Mouse (Mus musculus) cerebellum, postnatal 36 days (tissue): ENCODE results near the gene Pgbd5.

Experiments used
- DNase-seq, 2 experiments: peaks; one replicate each; pipeline ENCODE4 v3.0.0; 2021 to 2022; ENCODE audit warnings: mixed read lengths in 2 of 2

Pgbd5 gene

DNA sequence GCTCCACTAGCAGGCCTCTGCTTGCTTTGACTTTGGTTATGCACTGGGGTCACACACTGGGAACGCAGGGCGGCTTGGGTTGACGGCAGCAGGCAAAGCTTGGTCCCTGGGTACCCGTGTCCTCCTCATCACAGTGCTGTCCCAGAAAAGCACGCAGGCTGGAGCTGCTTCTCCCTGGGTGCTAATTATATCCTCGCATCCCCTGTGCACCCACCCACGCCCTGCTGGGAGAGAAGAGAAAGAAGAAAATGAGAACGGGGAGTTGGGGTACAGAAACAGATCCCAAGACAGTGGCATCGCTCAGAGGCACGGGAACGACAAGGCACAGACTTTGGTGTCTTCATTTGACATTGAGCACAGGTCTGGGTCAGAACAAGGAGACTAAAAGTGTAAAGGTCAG, 50.0 kb downstream of the Pgbd5 start:
- no peak for DNase-seq

DNA sequence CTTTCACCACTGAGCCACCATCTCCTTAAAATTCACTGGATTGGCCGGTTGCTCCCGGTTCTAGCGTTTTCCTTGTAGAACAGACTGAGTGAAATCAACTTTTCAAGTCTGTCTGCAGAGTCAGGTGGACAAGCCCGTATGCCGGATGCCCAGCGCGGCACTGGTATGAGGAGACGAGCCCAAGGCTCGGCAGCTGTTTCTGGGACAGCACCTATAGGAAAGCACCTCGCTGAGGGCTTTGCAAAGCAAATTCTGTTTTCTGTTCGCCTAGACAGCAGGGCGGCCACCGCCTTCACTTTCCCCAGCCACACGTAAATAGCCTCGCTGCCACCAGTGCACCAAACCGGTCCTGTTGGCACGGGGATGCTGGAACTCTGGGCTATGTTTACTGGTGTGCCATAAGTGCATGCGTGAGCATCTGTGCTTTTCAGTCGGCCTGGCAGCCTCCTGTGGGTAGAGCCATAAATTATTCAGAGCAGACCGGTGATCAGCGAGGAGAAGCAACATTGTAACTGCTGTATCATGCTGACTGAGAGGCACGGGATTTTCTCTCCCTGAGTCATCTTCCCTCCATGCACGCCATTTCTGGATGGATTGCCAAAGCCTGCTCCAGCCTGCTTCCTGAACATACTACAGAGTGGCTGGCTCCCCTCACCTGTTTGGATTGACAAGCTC, 53.1 kb downstream of the Pgbd5 start:
- DNase-seq = peak; percentile 52 to 60

DNA sequence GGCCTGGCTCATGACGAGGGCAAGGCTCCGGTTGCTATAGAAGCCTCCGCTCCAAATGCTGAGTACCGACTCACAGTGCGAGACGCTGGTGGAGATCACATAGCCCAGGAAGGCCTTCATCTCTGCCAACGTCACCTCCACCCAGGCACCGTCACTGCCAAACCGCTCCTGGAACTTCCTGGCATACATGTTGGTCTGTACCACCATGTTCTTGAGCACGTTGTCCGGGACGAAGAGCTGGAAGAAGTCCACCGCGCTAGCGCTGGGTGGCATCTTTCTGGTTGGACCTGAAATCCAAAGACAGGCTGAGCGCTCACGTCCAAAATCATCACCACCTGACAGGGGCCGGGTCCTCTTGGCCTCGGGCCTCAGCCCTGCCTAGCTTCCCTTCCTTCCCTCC, 55.1 kb downstream of the Pgbd5 start:
- no peak for DNase-seq

DNA sequence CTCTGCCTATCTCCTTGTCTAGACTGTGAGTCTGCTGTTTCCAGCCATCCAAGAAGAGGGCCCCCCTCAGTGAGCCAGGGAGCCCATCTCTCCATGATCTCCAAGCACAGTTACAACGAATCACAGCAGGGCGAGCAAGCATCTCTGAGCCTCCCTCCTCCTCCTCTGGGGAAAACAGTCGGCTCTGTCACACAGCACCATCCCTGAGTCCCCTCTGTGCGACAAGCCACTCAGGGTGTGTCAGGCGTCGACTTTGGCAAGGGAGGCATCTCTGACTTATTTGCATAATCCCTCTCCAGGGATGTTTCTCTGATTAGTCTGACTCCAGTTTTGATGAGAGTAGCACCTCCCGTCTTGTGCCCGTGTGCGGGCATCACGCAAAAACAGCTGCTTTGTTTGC, 57.2 kb downstream of the Pgbd5 start:
- DNase-seq = no peak

DNA sequence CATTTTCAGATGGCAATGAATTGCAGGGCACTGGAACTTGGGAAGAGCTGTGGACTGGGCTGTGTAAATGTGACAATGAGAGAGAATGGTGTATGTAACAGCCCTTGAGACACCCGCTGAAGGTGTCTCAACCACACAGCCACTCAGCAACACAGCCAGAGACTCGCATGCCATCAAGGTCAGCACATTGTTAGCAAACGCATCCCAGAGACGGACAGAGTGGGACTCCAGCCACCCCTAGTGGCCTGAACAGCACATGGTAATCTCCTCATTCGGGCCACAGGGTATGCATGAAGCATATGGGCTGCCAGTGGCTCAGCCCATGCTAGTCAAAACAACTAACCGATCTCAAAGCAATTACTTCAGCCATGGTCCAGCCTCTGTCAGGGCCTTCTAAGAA, 60.2 kb downstream of the Pgbd5 start:
- DNase-seq = no peak

DNA sequence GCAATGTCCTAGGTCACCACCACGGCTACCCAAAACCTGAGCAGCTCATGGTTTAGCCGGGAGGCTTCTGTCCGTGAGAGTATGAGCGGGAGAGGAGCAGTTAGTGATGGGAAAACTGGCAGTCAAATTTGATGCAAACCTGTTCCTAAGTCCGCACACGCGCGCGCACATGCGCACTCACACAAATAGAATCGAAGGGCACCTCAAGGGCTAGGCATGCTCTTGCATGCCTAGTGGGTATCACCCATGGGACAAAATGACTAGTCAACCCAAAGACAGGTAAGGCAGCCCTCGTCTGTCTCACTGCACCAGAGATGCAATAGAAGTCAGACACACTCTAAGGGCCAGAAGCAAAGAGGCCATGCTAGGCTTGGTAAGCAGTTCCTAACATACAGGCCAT, 63.1 kb downstream of the Pgbd5 start:
- DNase-seq = peak in 1 of 2 experiments; percentile 2

DNA sequence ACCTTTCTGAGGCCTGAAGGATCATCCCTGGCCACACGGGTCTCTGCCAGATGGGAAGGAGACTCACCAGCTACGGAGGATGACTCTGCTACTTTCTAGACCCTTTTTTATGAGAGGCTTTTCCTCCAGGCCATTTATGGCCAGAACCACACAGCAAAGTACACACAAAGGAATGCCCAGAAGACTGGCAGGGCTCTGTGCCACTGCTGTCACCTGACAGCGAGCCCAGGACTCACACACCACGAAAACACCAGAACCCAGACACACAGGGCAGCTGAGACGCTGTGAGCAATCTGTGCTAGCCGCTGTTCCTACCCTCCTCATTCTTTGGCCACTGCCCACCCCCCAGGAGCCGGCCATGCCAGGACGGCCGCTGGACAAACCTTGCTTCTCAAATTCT, 63.7 kb downstream of the Pgbd5 start:
- peak; percentile 54 to 56 for DNase-seq

DNA sequence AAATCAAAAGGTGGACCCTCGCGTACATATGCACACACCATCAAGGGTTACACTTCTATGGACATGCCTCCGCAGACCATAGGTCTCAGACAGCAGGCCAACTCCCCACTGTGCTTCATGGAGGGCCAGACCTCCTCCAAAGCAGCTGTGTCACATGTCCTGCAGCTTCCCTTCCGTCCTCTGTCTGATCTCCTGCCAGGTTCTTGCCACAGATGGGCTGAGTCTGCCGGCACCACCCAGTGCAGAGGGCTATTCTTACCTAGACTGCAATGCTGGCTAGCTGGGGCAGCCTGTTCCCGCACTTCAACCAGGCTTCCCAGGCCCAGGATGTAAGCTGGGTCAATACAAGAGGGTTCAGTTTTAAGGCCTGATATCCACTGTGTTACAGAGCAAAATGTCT, 64.3 kb downstream of the Pgbd5 start:
- peak in 1 of 2 experiments; percentile 9 for DNase-seq

DNA sequence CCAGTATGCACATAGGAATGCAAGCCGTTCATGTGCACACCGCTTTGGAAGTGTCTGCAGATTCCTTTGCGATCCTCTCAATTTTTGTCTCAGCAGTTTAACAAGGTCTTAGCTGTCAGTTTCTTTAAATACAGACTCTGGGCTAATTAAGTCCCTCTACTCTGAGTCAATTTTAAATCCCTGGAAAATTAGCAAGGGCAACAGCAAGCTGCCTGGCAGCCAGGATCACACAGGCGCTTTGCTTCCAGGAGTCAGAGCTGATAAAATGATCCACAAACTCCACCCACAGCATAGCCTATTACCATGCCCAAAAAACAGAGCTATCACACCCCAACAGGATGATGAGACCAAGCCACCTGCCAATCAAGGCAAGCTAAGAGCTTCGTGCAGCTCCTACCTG, 65.7 kb downstream of the Pgbd5 start:
- no peak for DNase-seq

DNA sequence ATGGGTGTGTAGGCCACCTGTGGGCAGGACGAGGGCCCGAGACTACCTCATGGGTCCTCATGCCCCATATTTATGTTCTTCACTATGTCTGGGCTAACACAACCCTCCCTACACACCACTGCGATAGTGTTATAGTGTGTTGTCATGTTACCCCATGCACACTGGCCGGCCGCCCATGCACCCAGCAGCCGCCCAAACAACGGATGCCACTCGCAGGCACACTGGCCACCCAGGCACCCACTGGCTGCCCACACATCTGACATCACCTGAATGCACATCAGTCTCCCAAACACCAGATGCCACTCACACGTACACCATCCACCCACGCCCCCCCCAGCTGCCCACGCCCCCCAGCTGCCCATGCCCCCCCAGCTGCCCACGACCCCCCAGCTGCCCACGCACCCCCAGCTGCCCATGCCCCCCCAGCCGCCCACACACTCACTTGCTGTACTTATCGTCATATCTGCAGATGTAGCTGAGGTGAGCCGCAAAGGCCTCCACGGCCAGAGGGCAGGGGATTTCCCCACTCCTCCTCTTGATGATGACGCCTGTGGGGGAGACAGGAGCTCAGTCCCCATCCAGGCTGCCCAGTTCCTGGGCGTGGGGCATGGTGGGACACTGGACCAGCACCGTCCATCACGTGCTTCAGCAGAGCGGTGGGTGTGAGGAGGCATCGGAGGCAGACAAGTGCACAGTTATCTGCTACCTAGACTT, 67.9 kb downstream of the Pgbd5 start:
- DNase-seq = peak in 1 of 2 experiments; percentile 5

DNA sequence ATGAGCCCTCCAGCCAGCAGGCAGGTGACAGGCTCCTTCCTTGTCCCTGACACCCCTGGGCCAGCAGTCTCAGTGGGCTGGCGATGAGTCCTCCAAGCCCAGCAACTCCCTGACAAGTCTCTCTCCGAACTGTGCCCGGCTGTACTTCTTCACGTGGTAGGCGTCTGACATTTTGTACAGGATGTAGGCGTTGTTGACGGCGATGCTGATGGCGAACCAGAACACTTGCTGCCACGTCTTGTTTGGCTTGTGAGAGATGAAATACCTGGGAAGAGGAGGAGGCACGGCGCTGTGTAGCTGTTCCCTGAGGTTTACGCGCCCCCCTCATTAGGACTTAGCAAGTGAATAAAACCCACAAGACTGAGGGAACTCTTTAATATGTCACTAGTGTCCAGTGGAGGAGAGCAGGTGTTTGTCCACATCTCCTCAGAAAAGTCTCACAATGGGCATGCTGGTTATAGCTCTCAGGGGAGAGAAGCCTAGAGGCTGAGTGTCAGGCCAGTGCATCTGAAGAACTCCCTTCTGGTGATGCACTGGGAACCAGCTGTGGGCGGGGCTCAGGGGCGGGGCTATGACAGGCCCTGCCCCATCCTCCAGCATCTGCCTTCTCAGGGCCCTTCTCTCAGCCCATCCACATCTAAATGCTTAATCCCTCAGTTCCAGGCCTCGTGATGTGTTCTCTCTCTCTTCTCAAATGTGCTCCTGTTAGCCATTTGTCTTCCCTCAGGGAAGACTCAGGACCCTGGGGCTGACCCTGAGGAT, 68.9 kb downstream of the Pgbd5 start:
- DNase-seq = no peak

DNA sequence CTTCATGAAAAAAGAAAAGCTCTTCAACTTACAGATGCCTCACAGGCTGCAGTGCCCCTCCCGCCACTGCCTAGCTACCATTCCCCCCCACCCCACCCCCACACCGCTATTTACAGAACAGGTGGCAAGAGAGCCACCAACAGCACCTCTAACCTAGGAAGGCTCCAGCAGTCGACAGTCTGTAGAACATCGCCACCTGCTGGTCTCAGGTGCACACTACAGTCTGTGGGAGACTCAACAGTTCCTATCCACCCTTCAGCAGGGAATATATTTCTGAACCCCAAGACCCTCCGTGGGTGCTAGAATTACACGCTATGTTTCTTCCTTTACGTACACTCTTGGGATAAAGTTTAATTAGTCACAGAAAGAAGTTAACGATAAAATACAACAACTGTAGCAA, 71.2 kb downstream of the Pgbd5 start:
- DNase-seq = peak; percentile 79 to 84

DNA sequence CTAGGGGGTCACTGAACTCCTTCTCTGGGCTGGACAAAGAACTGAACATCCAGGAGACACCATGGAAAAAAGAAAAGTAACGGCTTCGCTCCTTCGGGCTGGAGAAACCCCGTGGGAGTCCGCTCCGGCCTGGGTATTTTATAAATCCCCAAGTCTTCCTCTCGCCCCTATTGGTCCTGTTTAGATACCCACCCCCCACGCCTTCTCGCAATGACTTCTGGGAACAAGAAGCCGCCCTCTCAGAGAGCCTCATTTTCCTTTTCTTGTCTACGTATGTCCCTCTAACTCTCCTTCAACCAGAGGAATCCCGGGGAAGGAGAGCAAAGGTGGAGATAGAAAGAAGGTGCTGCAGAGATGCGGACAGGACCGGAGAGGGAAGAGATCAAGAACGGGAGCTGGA, 76.1 kb downstream of the Pgbd5 start:
- no peak for DNase-seq

DNA sequence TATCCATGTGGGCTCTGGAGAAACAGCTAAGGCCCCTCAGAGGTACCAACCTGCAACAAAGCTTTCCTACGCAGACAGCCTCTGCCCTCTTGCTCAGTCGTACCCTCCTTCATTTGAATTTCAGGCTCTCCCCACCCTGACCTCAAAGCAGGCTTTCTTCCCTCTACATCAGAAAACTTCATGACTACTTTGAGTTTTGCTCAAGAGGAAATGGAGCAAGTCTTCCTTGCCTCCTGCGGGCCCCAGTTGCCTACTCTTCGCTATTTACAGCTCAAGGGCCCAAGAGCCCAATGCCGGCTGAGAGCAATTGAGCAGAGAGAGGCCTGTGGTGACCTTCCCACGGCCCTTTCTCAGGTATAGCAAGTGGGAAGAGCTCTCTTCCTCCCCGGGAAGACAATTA, 76.9 kb downstream of the Pgbd5 start:
- DNase-seq = no peak

DNA sequence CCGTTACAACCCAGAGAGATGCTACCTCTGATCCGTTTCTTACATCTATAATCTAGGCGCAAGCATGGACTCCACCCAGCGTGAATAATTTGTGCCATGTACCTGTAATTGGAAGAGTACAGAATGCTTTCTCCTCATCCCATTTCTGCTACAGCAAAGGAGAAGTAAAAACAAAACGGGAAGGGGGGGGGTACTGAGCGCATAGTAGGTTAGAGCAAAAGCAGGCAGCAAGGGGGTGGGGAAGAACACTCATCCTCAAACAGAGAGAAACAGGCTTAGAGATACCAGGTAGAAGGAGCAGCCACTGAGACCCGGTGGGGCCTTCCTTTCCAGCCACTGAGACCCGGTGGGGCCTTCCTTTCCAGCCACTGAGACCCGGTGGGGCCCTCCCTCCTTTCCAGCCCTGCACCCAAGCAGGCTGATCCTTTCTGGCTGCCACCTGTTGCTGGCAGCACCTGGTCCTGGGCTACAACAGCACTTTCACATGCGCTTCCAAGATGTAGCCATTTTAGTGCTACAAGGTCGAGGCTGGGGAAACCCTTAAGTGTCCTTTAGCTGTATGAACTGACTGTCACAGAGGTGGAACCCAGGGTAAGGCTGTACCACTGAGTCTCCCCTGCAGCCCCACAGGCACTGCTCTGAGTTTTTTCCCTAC, 77.6 kb downstream of the Pgbd5 start:
- DNase-seq = no peak

DNA sequence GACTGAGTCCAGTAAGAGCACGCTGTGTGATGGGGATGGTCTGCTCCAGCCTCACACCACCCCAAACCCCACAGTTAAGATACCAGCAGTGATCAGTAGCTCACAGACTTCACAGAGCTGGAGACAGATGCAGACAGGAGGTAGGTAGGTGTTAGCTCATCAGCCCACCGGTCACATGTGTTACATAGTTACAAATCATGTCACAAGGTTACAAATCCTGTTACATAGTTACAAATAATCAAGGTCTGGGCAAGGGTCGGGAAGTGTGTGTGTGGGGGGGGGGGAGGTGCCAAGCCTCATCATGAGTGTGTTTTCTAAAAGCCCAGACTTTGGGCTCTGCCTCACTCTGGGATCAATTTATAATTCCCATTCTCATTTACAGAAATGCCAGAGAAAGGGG, 78.5 kb downstream of the Pgbd5 start:
- no peak for DNase-seq

DNA sequence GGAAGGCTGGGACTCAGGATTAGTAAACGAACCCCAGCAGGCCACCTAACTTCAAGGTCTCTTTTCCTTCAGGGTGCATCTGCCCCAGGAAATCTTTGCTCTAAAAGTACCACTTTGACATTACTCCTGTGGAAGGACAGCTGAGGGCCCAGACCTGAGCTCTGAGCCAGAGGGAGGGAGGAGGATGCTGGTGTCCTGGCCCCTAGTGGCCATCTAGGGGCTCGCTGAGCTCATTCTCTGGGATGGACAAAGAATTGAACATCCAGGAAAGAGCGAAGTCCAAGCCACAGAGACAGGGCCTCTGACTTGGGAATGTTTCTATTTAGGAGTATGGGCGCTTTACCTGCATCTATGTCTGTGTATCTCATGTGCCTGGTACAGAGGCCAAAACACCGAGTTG, 87.8 kb downstream of the Pgbd5 start:
- DNase-seq = no peak

DNA sequence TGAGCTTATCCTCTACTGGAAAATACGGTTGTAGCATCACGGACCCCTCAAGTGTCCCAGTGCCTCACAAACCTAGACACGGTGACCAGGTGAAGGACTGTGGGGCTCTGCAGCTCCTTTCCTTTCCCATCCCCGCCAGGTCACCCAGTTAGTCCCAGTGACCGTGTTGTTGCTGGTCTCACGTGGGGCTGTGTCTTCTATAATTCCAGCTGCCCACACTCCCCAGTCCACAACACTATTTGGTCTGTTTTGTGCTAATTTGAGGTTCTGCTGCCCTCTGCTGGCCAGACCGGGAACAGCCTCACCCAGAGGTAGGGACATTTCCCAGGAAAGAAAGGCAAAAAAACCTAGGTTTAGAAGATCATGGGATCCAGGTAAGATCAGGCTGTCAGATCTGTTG, 89.8 kb downstream of the Pgbd5 start:
- peak; percentile 87 to 94 for DNase-seq

DNA sequence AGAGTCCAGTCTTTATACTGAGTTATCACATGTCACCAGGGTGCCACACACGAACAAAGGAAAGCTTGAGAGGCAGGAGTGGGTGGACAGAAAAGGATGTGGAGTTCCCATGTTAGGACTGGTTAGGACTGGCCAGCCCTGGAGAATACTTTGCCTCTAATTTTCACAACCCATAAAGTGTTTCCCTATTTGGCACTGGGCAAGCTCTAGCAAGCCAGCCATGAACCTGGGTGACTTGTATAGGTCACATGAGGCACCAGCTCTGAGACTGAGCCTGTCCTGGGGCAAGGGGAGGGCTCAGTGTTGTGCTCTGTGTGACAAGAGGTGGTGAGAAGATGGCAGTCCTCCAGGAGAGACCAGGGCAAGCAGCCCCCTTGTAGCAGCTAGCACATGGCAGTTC, 91.4 kb downstream of the Pgbd5 start:
- no peak for DNase-seq

DNA sequence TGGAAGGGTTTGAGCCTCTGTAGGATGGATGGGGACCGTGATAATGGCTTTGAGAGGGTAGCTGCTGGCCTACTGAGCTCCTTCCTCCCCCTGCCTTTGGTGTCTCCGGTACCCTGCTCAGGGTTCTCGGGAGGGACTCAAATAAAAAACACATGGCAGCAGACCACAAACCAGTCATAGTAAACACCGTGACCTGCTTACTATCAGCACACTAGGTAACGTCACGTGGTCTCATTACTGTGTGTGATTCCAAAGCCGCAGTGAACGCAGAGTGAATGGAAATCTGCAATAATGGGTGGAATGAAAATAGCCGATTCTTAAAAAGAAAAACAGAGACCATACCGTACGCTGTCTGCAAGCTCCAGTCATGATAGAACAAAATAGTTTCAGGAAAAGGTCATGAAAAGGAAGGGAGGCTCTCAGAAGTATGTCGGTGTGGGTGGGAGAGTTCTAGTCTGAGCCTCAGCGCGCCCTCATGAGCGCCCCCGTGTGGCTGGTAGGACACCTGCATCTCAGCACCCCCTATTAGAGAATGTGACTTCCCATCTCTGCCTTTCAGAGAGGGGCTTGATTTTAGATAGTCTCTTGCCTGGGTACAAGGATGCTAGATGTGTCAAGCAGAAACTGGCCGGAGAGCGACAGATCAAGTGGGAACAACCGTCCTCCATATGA, 92.5 kb downstream of the Pgbd5 start:
- DNase-seq = peak; percentile 69 to 77

DNA sequence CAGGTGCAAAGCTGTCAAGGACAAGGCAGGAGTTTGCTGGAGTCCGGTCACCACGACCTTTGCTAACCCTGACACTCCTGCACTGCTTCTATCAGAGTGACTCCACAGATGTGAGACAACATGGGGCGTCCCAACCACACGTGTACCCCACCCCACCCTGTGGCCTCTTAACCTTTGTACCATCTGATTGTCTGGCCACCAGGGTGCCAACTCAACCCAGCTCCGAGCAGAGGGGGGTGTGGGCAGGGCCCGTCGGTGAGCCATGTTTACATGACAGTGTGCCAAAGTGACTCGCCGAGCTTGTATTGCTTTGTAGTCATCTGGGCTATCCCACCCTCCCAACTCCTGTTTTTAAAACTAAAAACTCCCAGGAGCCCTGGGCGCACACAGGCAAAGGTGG, 94.4 kb downstream of the Pgbd5 start:
- no peak for DNase-seq

DNA sequence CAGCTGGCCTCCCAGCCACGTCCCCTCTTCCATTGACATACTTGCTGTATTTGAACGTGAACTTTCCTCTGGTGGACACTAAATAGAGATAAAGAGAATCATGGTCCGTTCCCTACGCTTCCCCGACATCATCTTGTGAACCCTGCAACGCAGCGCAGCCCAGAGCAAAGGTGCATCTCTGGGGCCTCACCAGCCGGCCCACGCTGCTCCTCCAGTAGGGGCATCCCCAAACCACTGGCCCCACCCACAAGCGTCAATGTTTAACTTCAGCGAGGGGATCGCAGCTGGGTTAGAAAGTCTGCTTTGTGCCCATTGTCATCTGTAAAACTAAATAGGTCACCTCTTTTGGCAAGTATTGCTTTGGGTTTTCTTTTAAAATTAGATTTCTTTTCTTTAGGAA, 95.5 kb downstream of the Pgbd5 start:
- DNase-seq = no peak

DNA sequence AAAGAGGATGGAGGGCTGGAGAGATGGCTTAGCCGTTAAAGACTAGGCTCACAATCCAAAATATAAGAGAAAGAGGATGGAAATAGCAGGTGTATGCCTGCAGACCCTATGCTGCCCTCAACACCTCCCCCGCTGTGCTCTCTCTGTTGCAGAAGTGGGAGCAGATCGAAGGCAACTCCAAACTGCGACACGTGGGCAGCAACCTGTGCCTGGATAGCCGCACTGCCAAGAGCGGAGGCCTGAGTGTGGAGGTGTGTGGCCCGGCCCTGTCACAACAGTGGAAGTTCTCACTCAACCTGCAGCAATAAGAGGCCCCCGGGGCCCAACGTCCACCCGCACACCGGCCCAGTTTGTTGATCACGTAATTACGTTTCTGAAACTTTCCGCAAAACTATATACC, 96.3 kb downstream of the Pgbd5 start:
- no peak for DNase-seq
